Mouse (Mus musculus): ENCODE data around the gene Tfpi. TPM values are rescaled to one million over a fixed set of nuclear protein-coding genes. Genes with fewer than 3 reads are reported as not detected.

Tfpi gene
- polyA plus RNA-seq, 1 experiment from 2014 or later: 53.9 TPM

- Histone ChIP-seq H3K36me3 (ENCODE audit: control insufficient read depth, insufficient read depth, low read length) (peaks cover 9% of the 10 kb centered on the region; the same call in 1 of the 2 replicates), H3K9ac (ENCODE audit: low read length) (no peak overlapping the region), H3K27me3 (replicated peaks; ENCODE audit: control insufficient read depth, insufficient read depth, low read length) (no peaks in the 10 kb centered on the region), H3K4me3 (ENCODE audit: low read depth, low read length) (no peak overlapping the region), H3K27ac (ENCODE audit: low read depth) (no peak overlapping the region), H3K4me2 (ENCODE audit: low read length) (no peak overlapping the region), H3K4me1 (replicated peaks; ENCODE audit: control insufficient read depth, insufficient read depth, low read length) (0 out of 2 replicates have a peak, but pooled peaks cover 2% of the 10 kb centered on the region), H3K9me3 (ENCODE audit: control insufficient read depth, low read length) (no peaks in the 10 kb centered on the region)
- ATAC-seq (replicated peaks; ENCODE audit: low FRiP score, low TSS enrichment, low read depth) (no peak), DNase-seq (ENCODE audit: low spot score) (no peak)
- 23% methylated on average over 7 of the region's 7 CpGs for WGBS
These were observed 11.6 kb downstream of the Tfpi start for GRCm38 (mm10) chr2:84464956-84465355.

DNA sequence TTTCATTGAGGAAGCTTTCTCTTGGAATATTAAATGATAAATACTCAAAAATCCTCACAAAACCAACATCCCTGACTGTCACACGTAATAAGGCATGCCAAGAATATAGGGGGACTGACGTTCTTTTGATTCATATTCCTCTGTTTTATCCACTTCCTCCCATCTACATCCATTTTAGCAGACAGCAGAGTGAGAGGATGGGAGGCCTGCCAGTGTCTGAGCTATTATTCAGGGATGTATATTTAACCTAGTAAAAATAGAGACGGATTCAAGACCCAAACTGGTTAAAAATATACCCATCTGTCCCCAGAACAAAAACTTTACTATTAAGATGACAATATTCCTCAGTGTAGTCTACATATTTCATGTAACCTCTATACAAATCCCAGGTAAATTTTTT lies 14.2 kb downstream of the Tfpi start:
- DNase-seq (ENCODE audit: low spot score) (no peak), ATAC-seq (replicated peaks; ENCODE audit: low FRiP score, low TSS enrichment, low read depth) (no peak)
- H3K9me3 ChIP-seq (ENCODE audit: control insufficient read depth, low read length): no peaks in the 10 kb centered on the region
- H3K4me3 ChIP-seq (ENCODE audit: low read depth, low read length): no peak overlapping the region
- H3K27me3 ChIP-seq (replicated peaks; ENCODE audit: control insufficient read depth, insufficient read depth, low read length): no peaks in the 10 kb centered on the region
- H3K9ac ChIP-seq (ENCODE audit: low read length): no peak overlapping the region
- H3K36me3 ChIP-seq (ENCODE audit: control insufficient read depth, insufficient read depth, low read length): no peaks in the 10 kb centered on the region; the same call in 1 of the 2 replicates
- H3K4me2 ChIP-seq (ENCODE audit: low read length): no peak overlapping the region
- WGBS: 84% methylated on average over 3 of the region's 3 CpGs
- 0 out of 2 replicates have a peak, but pooled peaks cover 2% of the 10 kb centered on the region for H3K4me1 ChIP-seq (replicated peaks; ENCODE audit: control insufficient read depth, insufficient read depth, low read length)
- no peak overlapping the region for H3K27ac ChIP-seq (ENCODE audit: low read depth)

DNA sequence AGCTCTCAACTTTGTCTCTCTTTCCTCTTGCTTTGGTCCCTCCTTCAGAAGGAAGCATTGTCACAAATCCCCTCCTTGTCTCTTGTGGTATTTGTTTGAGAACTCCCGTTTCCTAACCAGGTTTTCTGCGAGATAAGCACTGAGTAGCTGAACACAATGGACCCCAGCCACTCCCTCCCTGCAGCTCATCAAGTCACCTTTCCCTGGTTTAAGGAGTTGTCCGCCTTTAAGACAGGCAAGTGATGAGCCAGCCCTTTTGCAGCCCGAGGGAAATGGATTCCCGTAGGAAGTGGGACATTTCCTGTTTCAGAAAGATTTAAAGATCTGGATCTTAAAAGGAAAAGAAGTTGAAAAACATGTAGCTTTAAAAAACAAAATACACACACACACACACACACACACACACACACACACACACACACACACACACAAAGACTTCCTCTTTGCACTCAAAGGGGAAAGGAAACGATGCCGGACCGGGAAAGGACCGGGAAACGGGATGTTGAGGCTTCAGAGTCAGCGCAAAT lies 16.9 kb downstream of the Tfpi start:
- Histone ChIP-seq H3K36me3 (ENCODE audit: control insufficient read depth, insufficient read depth, low read length) (no peaks in the 10 kb centered on the region; the same call in 1 of the 2 replicates), H3K27me3 (replicated peaks; ENCODE audit: control insufficient read depth, insufficient read depth, low read length) (no peaks in the 10 kb centered on the region), H3K9me3 (ENCODE audit: control insufficient read depth, low read length) (no peaks in the 10 kb centered on the region), H3K4me3 (ENCODE audit: low read depth, low read length) (no peak overlapping the region), H3K9ac (ENCODE audit: low read length) (no peak overlapping the region), H3K4me1 (replicated peaks; ENCODE audit: control insufficient read depth, insufficient read depth, low read length) (no peaks in the 10 kb centered on the region), H3K4me2 (ENCODE audit: low read length) (no peak overlapping the region), H3K27ac (ENCODE audit: low read depth) (no peak overlapping the region)
- ATAC-seq (replicated peaks; ENCODE audit: low FRiP score, low TSS enrichment, low read depth) (no peak), DNase-seq (ENCODE audit: low spot score) (no peak)
- WGBS: 57% methylated on average over 11 of the region's 11 CpGs

- 68% methylated on average over 6 of the region's 6 CpGs for WGBS
- no peaks in the 10 kb centered on the region for H3K4me1 ChIP-seq (replicated peaks; ENCODE audit: control insufficient read depth, insufficient read depth, low read length)
- ATAC-seq (replicated peaks; ENCODE audit: low FRiP score, low TSS enrichment, low read depth) (no peak), DNase-seq (ENCODE audit: low spot score) (no peak)
- peaks cover 4% of the 10 kb centered on the region; the same call in 1 of the 2 replicates for H3K36me3 ChIP-seq (ENCODE audit: control insufficient read depth, insufficient read depth, low read length)
- H3K9ac ChIP-seq (ENCODE audit: low read length): no peak overlapping the region
- H3K4me3 ChIP-seq (ENCODE audit: low read depth, low read length): no peak overlapping the region
- H3K9me3 ChIP-seq (ENCODE audit: control insufficient read depth, low read length): no peaks in the 10 kb centered on the region
- H3K27ac ChIP-seq (ENCODE audit: low read depth): no peak overlapping the region
- no peaks in the 10 kb centered on the region for H3K27me3 ChIP-seq (replicated peaks; ENCODE audit: control insufficient read depth, insufficient read depth, low read length)
- H3K4me2 ChIP-seq (ENCODE audit: low read length): no peak overlapping the region
These were observed 19.4 kb downstream of the Tfpi start for GRCm38 (mm10) chr2:84457221-84457620.

DNA sequence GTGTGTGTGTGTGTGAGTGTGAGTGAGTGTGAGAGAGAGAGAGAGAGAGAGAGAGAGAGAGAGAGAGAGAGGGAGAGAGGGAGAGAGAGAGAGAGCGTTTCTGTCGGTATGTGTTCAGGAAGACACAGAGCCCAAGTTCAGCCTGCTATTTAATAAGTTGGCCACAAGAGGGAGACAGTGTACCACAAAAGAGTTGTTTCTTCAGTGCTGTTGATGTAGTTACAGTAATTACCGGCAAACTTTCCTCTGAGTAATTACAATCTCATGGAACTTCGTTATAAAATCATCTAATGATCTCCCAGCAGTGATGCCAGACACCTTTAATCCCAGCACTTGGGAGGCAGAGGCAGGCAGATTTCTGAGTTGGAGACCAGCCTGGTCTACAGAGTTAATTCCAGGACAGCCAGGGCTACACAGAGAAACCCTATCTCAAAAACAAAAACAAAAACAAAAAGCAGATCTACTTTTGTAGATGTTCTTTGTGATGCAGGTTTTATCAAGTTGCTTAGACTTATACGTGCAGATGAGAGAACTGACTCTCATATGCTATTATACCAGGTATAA lies 21.3 kb downstream of the Tfpi start:
- Histone ChIP-seq H3K36me3 (ENCODE audit: control insufficient read depth, insufficient read depth, low read length) (peaks cover 6% of the 10 kb centered on the region; the same call in 1 of the 2 replicates), H3K4me2 (ENCODE audit: low read length) (no peak overlapping the region), H3K9ac (ENCODE audit: low read length) (no peak overlapping the region), H3K9me3 (ENCODE audit: control insufficient read depth, low read length) (no peaks in the 10 kb centered on the region), H3K27ac (ENCODE audit: low read depth) (no peak overlapping the region), H3K27me3 (replicated peaks; ENCODE audit: control insufficient read depth, insufficient read depth, low read length) (no peaks in the 10 kb centered on the region), H3K4me1 (replicated peaks; ENCODE audit: control insufficient read depth, insufficient read depth, low read length) (no peaks in the 10 kb centered on the region), H3K4me3 (ENCODE audit: low read depth, low read length) (no peak overlapping the region)
- DNase-seq (ENCODE audit: low spot score): no peak
- ATAC-seq (replicated peaks; ENCODE audit: low FRiP score, low TSS enrichment, low read depth): no peak; the same call in 1 of the 2 replicates
- WGBS: 12% methylated on average over 5 of the region's 5 CpGs

GRCm38 (mm10) chr2:84454551-84455235 lies 21.9 kb downstream of the Tfpi start:
- DNase-seq (ENCODE audit: low spot score): no peak

GRCm38 (mm10) chr2:84454051-84454450 lies 22.5 kb downstream of the Tfpi start:
- no peak overlapping the region for H3K4me2 ChIP-seq (ENCODE audit: low read length)
- H3K36me3 ChIP-seq (ENCODE audit: control insufficient read depth, insufficient read depth, low read length): peaks cover 6% of the 10 kb centered on the region; the same call in 1 of the 2 replicates
- no peaks in the 10 kb centered on the region for H3K9me3 ChIP-seq (ENCODE audit: control insufficient read depth, low read length)
- peak; percentile 56; the same call in 1 of the 2 replicates for ATAC-seq (replicated peaks; ENCODE audit: low FRiP score, low TSS enrichment, low read depth)
- 14% methylated on average over 5 of the region's 5 CpGs for WGBS
- H3K27me3 ChIP-seq (replicated peaks; ENCODE audit: control insufficient read depth, insufficient read depth, low read length): no peaks in the 10 kb centered on the region
- no peaks in the 10 kb centered on the region for H3K4me1 ChIP-seq (replicated peaks; ENCODE audit: control insufficient read depth, insufficient read depth, low read length)
- H3K27ac ChIP-seq (ENCODE audit: low read depth): no peak overlapping the region
- H3K4me3 ChIP-seq (ENCODE audit: low read depth, low read length): no peak overlapping the region
- DNase-seq (ENCODE audit: low spot score): no peak
- no peak overlapping the region for H3K9ac ChIP-seq (ENCODE audit: low read length)

More at GRCm38 (mm10) chr2:84454551-84455235, 21.9 kb downstream of the Tfpi start:
- Histone ChIP-seq H3K4me1 (replicated peaks; ENCODE audit: control insufficient read depth, insufficient read depth, low read length) (no peaks in the 10 kb centered on the region), H3K27me3 (replicated peaks; ENCODE audit: control insufficient read depth, insufficient read depth, low read length) (no peaks in the 10 kb centered on the region), H3K36me3 (ENCODE audit: control insufficient read depth, insufficient read depth, low read length) (peaks cover 6% of the 10 kb centered on the region; the same call in 1 of the 2 replicates), H3K9ac (ENCODE audit: low read length) (no peak overlapping the region), H3K4me3 (ENCODE audit: low read depth, low read length) (no peak overlapping the region), H3K4me2 (ENCODE audit: low read length) (no peak overlapping the region), H3K9me3 (ENCODE audit: control insufficient read depth, low read length) (no peaks in the 10 kb centered on the region), H3K27ac (ENCODE audit: low read depth) (no peak overlapping the region)
- WGBS: 61% methylated on average over 10 of the region's 10 CpGs
- no peak; the same call in 1 of the 2 replicates for ATAC-seq (replicated peaks; ENCODE audit: low FRiP score, low TSS enrichment, low read depth)

- 93% methylated on average over 1 of the region's 1 CpGs for WGBS
- no peak overlapping the region for H3K4me3 ChIP-seq (ENCODE audit: low read depth, low read length)
- peaks cover 21% of the 10 kb centered on the region for H3K36me3 ChIP-seq (ENCODE audit: control insufficient read depth, insufficient read depth, low read length)
- ATAC-seq (replicated peaks; ENCODE audit: low FRiP score, low TSS enrichment, low read depth) (no peak), DNase-seq (ENCODE audit: low spot score) (no peak)
- H3K4me2 ChIP-seq (ENCODE audit: low read length): no peak overlapping the region
- H3K9me3 ChIP-seq (ENCODE audit: control insufficient read depth, low read length): no peaks in the 10 kb centered on the region
- no peaks in the 10 kb centered on the region for H3K4me1 ChIP-seq (replicated peaks; ENCODE audit: control insufficient read depth, insufficient read depth, low read length)
- H3K27ac ChIP-seq (ENCODE audit: low read depth): no peak overlapping the region
- no peak overlapping the region for H3K9ac ChIP-seq (ENCODE audit: low read length)
- no peaks in the 10 kb centered on the region for H3K27me3 ChIP-seq (replicated peaks; ENCODE audit: control insufficient read depth, insufficient read depth, low read length)
These were observed 31.1 kb downstream of the Tfpi start for GRCm38 (mm10) chr2:84445499-84445898.

Data from intestine, embryonic 14.5 days (tissue).